Mouse (Mus musculus): ENCODE results near the gene Pirt. TPM values are rescaled to one million over a fixed set of nuclear protein-coding genes. Genes with fewer than 3 reads are reported as not detected.

Gene Pirt
- 0.15 TPM in 2 replicates for polyA plus RNA-seq (2015; fragmentation: Nextera tagmentation; extraction: Ambion mirVana)

DNA sequence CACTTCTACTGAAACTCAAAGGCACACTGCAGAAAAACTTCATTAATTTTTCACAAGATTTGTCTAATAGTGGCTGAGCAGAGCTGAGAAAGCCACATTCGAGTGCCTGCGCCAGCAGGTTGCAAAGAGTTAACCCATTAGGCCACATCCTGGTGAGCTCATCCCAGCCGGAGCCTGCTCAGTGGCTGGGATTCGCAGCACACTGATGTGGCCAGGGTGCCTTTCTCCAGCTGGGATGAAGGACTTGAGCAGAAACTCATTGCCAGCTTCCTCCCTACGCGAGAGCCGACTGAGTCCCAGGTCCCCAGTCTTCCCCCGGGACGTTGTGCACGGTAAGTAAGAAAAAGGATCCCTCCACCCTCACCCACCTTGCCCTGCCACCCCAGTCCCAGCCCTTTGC, at the start of gene Pirt:
TSS of gene Pirt (plus strand) at position 171 of the 400 bp plus-strand sequence.
- ATAC-seq (ENCODE audit: insufficient number of reproducible peaks, low FRiP score, low TSS enrichment, low read depth): no peak
- no peak within 1 kb of the TSS for H3K4me3 ChIP-seq
- no peak within 1 kb of the TSS for H3K9ac ChIP-seq
- H3K27ac ChIP-seq: no peak within 1 kb of the TSS
- peaks cover 4% of the 10 kb centered on the region; the same call in 1 of the 2 replicates for H3K27me3 ChIP-seq
- H3K9me3 ChIP-seq: no peaks in the 10 kb centered on the region
- H3K4me1 ChIP-seq: peaks cover 3% of the 10 kb centered on the region; the same call in 1 of the 2 replicates
- H3K36me3 ChIP-seq: no peaks in the 10 kb centered on the region
- no peak within 1 kb of the TSS for H3K4me2 ChIP-seq
- WGBS: 51% methylated on average over 10 of the region's 10 CpGs

DNA sequence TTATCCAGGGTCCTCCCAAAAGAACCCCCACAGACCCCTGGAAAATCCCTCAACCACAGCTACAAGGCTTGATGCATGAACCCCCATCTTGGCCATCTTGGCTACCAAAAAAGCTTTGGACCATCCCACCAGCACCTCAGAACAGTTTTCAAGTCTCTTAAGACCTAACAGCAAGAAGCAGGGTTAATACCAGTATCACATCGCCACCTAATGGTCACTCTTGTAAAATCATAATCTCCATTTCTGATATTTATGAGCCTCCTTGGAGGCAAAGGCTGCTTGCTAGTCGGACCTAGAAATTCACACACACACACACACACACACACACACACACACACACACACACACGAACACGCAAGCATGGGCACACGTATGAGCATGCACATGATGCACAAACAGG, 40.1 kb upstream of the Pirt start:
- H3K9me3 ChIP-seq: no peaks in the 10 kb centered on the region
- WGBS: 14% methylated on average over 5 of the region's 5 CpGs
- no peaks in the 10 kb centered on the region for H3K27me3 ChIP-seq
- no peaks in the 10 kb centered on the region for H3K4me1 ChIP-seq
- H3K36me3 ChIP-seq: no peaks in the 10 kb centered on the region
- H3K9ac ChIP-seq: no peak overlapping the region
- no peak overlapping the region for H3K4me2 ChIP-seq
- no peak overlapping the region for H3K27ac ChIP-seq
- no peak for ATAC-seq (ENCODE audit: insufficient number of reproducible peaks, low FRiP score, low TSS enrichment, low read depth)
- no peak overlapping the region for H3K4me3 ChIP-seq

DNA sequence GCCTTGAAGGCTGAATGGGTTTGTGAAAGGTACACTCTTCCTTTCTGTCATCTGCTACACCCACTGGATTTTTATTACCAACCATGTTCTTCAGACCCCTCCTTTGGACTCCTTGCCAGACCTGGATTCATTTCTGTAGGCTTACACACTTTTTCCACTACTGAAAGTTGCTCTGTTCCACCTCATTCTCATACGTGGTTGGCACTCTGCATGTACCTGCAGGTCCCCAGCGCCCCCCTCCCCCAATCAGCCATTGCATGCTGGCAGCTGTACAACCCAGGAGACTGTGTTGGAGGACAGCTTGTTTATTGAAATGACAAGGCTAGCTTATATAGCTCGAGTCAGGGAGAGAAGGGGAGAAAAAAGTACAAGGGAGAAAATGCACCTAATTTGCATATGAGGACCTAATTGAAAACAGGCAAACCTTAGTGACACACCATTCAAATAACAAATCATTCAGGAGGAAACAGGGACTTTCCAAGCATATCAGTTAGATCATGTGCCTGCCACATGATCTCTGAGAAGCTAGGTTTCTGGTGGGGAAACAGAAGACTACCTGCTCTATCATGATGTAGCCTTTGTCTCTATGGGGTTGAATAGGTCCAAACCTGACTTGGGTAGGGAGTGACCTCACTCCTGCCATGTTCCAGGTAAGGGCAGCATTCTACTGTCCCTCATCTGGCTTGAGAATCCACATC, 38.9 kb upstream of the Pirt start:
- H3K9ac ChIP-seq: no peak overlapping the region
- no peaks in the 10 kb centered on the region for H3K4me1 ChIP-seq
- ATAC-seq (ENCODE audit: insufficient number of reproducible peaks, low FRiP score, low TSS enrichment, low read depth): no peak
- no peak overlapping the region for H3K4me3 ChIP-seq
- H3K27me3 ChIP-seq: no peaks in the 10 kb centered on the region
- H3K4me2 ChIP-seq: no peak overlapping the region
- H3K36me3 ChIP-seq: no peaks in the 10 kb centered on the region
- H3K27ac ChIP-seq: no peak overlapping the region
- 55% methylated on average over 3 of the region's 3 CpGs for WGBS
- no peaks in the 10 kb centered on the region for H3K9me3 ChIP-seq

DNA sequence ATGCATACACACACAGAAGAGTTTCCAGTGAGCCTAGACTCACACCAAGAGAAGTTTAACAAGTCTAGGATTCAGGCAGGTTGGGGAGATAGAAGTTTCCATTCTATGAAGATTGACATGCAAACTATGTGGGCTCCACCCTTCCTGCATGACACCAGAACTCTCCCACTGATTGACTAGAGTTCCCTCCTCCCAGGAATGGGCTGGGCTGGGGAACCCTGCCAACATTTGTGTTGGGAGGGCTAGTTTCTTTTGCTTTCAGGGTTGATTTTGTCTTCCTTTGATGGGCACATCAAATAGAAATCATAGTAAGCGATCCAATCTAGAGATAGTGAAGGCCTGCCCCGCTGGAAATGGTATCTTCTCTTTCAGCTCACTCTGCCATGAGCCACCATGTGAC, 30.5 kb upstream of the Pirt start:
- no peak overlapping the region for H3K4me3 ChIP-seq
- peaks cover 10% of the 10 kb centered on the region for H3K4me1 ChIP-seq
- ATAC-seq (ENCODE audit: insufficient number of reproducible peaks, low FRiP score, low TSS enrichment, low read depth): no peak
- H3K27ac ChIP-seq: 0 out of 2 replicates have a peak overlapping the region, but pooled peaks have one; percentile 78
- no peaks in the 10 kb centered on the region for H3K36me3 ChIP-seq
- WGBS: 76% methylated on average over 2 of the region's 2 CpGs
- no peak overlapping the region for H3K4me2 ChIP-seq
- no peaks in the 10 kb centered on the region for H3K9me3 ChIP-seq
- H3K9ac ChIP-seq: no peak overlapping the region
- H3K27me3 ChIP-seq: no peaks in the 10 kb centered on the region

DNA sequence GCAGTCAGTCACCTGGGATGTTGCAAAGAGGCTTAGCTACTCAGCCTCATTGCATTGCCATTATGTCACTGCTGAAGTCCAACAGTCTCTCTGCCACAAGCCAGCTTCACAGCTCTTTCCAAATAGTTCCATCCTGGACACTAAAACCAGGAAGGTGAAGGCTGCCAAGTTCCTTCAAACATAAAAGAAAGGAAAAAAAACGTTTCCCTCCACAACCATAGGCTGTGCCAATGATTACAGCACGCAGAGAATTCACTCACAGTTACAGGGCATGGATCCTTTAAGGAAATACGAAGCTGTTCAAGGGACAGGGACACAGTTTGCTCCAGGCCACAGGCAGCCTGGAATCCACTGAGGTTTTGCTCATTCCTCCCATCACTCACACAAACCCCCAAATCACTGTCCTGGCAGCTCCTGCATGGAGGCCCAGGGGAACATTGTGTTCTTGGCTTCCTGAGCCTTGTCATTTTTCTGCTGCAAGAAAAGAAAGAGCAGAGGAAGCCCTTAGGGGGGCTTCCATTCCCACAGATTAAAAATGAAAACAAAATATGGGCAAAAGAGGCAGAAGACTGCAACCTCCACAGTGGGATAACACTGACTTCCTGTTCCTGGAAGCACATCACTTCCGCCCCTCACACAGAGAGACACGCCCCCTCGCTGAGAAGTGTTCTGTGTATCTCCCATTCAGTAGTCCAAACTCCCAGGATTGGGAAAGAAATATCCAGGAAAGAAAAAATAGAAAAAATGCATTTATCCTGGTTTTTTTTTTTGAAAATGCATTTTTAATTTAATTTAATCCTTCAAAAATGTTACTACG, 29.3 kb upstream of the Pirt start:
- H3K4me2 ChIP-seq: no peak overlapping the region
- no peak overlapping the region for H3K9ac ChIP-seq
- H3K4me1 ChIP-seq: peaks cover 10% of the 10 kb centered on the region
- H3K27me3 ChIP-seq: no peaks in the 10 kb centered on the region
- H3K36me3 ChIP-seq: no peaks in the 10 kb centered on the region
- H3K4me3 ChIP-seq: no peak overlapping the region
- WGBS: 60% methylated on average over 7 of the region's 7 CpGs
- H3K9me3 ChIP-seq: no peaks in the 10 kb centered on the region
- 0 out of 2 replicates have a peak, but pooled peaks have one; percentile 55 for ATAC-seq (ENCODE audit: insufficient number of reproducible peaks, low FRiP score, low TSS enrichment, low read depth)
- peak overlapping the region; percentile 78 for H3K27ac ChIP-seq

DNA sequence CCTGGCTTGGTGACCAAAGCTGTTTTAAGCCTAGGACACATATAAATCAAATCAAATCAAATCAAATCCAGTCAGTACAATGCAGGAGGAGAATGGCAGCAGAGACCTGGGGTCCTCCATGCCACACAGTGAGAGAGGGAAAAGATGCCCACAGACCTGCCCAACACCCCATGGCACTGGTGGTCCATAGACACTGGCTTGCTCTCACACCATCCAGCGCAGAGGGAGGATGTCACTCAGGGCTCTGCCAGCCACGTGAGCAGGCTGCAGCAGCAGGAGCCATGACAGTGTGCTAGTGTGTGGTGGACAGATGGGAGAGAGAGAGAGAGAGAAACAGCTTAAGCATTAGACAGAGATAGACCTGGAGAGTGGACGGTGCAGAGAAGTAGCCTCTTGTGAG, 19.2 kb upstream of the Pirt start:
- Histone ChIP-seq H3K36me3 (no peaks in the 10 kb centered on the region), H3K9me3 (no peaks in the 10 kb centered on the region), H3K9ac (no peak overlapping the region), H3K27ac (no peak overlapping the region), H3K27me3 (no peaks in the 10 kb centered on the region), H3K4me2 (no peak overlapping the region), H3K4me3 (no peak overlapping the region), H3K4me1 (no peaks in the 10 kb centered on the region)
- ATAC-seq (ENCODE audit: insufficient number of reproducible peaks, low FRiP score, low TSS enrichment, low read depth): no peak
- 87% methylated on average over 3 of the region's 3 CpGs for WGBS

DNA sequence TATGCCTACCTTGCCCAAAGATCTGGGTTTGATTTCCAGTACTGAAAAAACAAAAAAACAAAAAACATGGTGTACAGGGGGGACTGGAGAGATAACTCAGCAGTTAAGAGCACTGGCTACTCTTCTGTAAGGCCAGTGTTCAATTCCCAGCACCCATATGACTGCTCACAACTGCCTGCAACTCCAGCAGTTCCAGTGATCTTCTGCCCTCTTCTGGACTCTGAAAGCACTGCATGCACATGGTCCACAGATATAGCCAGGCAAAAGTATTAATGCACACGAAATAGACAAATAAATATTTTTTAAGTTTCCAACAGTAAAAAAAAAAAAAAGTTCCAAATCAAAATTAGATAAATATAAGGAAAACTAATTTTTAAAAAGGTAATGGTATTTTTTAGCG, 13.0 kb upstream of the Pirt start:
- Histone ChIP-seq H3K27ac (no peak overlapping the region), H3K9me3 (no peaks in the 10 kb centered on the region), H3K4me1 (no peaks in the 10 kb centered on the region), H3K27me3 (0 out of 2 replicates have a peak, but pooled peaks cover 3% of the 10 kb centered on the region), H3K4me2 (no peak overlapping the region), H3K36me3 (no peaks in the 10 kb centered on the region), H3K4me3 (no peak overlapping the region), H3K9ac (no peak overlapping the region)
- ATAC-seq (ENCODE audit: insufficient number of reproducible peaks, low FRiP score, low TSS enrichment, low read depth): no peak
- WGBS: 88% methylated on average over 2 of the region's 2 CpGs

DNA sequence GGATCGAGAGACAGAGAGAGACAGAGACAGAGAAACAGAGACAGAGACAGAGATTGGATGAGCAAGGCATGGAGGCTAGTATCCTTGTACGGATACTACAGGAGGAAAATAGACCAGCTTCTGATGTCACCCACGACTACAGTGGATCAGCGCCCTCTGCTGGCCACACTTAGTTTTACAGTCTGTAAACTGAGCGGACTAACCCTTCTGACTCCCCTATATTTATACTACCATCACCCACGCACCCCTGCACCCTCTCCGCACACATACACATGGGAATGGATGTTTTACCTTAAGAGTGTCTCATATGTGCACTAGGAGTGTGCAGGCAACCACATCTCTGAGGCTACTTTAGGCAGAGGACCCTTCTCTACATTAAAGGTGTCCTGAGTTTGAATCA, 12.4 kb upstream of the Pirt start:
- Histone ChIP-seq H3K27me3 (0 out of 2 replicates have a peak, but pooled peaks cover 3% of the 10 kb centered on the region), H3K4me2 (no peak overlapping the region), H3K9ac (no peak overlapping the region), H3K36me3 (no peaks in the 10 kb centered on the region), H3K4me1 (no peaks in the 10 kb centered on the region), H3K4me3 (no peak overlapping the region), H3K9me3 (no peaks in the 10 kb centered on the region), H3K27ac (no peak overlapping the region)
- no peak for ATAC-seq (ENCODE audit: insufficient number of reproducible peaks, low FRiP score, low TSS enrichment, low read depth)
- 11% methylated on average over 7 of the region's 7 CpGs for WGBS

DNA sequence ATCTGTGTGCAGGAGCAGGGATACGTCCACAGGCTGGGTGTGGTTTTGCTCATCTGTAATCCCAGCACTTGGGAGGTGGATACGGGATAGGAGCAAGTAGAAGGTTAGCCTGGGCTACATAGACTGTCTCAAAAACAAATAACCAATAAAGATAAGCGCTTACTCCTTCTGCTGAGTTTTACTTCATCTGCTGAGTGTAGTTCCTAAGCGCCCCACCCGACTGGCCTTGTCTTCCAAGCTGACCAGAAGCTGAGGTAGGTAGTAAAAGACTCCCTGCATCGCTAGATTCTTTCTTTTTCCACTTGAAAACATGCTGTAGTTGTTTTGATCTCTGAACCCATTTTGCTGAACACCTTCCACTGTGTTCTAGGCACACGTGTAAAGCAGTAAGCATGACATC, 9.0 kb upstream of the Pirt start:
- Histone ChIP-seq H3K4me1 (peaks cover 4% of the 10 kb centered on the region; the same call in 1 of the 2 replicates), H3K4me2 (no peak overlapping the region), H3K9ac (no peak overlapping the region), H3K27ac (no peak overlapping the region), H3K36me3 (no peaks in the 10 kb centered on the region), H3K4me3 (no peak overlapping the region), H3K9me3 (no peaks in the 10 kb centered on the region), H3K27me3 (peaks cover 9% of the 10 kb centered on the region; the same call in 1 of the 2 replicates)
- 84% methylated on average over 7 of the region's 7 CpGs for WGBS
- ATAC-seq (ENCODE audit: insufficient number of reproducible peaks, low FRiP score, low TSS enrichment, low read depth): no peak

DNA sequence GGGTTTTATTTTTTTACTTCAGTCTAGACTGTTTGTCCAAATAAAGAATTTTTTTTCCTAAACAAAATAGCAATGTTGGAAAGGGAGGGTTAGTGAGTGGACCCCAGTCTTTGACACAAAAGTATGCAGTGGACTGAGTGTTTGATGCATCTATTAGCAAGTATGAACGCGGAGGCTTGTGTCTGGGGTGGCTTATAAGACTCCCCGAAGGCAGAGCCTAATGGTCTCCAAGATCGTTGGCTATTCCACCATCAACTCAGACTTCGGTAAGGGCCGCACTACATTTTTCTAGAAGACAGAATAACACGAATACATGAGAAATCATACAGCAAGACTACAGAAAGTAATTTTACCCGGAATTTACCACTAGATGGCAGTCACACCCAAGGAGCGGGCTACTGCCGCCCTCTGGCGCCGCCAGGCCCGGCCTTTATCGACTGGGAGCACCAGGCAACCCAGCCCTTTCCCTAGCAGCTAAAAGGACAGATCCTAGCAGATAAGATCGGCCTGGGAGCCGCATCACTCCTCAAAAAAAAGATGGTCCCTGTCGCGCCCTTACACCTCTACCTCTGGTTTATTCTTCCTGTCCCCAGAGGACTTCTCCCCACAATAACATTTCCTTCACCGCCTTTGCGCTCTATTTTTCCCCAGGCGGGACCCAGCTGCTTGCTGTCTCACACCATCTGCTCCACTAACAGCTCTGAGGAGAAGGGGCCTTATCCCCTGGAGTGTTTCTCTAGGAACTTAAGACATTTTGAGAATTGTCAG, 6.0 kb upstream of the Pirt start:
- Histone ChIP-seq H3K4me1 (peaks cover 4% of the 10 kb centered on the region; the same call in 1 of the 2 replicates), H3K4me3 (no peak overlapping the region), H3K9ac (no peak overlapping the region), H3K36me3 (no peaks in the 10 kb centered on the region), H3K9me3 (no peaks in the 10 kb centered on the region), H3K4me2 (peak overlapping the region; percentile 30; the same call in 1 of the 2 replicates), H3K27ac (no peak overlapping the region), H3K27me3 (peaks cover 9% of the 10 kb centered on the region; the same call in 1 of the 2 replicates)
- ATAC-seq (ENCODE audit: insufficient number of reproducible peaks, low FRiP score, low TSS enrichment, low read depth): no peak
- 11% methylated on average over 21 of the region's 21 CpGs for WGBS

DNA sequence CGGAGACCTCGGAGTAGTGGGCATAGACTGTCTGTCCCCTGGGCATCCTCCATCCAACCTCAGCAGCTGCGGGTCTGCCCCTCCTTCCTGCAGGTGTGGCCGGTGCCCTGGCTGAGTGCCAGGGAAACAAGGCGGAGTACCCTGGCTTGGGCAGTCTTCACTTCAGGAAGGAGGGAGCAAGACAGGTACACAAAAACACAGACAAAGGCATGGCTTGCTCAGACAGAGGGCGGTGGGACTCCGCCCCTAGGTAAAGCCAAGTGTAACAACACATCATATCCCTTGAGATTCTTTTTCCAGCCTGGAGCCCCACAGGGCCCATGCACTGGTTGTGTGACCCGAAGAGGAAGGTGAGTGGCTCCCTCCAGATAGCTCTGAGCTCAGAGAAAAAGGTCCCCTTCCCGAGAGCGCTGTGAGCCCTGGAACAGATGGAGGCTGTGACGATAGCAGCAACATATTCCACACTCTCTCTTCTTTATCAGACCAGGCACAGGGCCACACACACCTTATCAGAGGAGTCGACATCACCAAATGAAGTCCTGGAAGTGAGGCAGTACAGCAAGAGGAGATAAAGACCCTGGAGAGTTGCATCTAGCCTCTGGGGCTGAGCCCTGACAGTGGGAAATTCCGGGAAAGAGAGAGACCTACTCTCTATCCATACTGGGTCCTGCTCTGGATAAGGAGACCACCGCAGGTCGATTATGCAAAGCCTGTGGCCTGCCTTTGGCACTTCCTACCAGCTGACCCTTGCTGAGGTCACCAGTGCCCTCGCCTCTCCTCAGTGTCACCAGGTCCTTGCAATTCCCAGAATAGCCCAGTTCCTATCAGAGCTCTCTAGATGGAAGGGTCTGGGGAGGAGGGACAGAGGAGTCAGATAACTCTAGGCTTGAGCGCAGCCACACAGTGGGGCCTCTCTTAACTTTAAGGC, 1.0 kb downstream of the Pirt start:
- peaks cover 3% of the 10 kb centered on the region; the same call in 1 of the 2 replicates for H3K4me1 ChIP-seq
- no peak overlapping the region for H3K9ac ChIP-seq
- H3K4me3 ChIP-seq: no peak overlapping the region
- no peaks in the 10 kb centered on the region for H3K36me3 ChIP-seq
- H3K4me2 ChIP-seq: no peak overlapping the region
- H3K27ac ChIP-seq: no peak overlapping the region
- no peak for ATAC-seq (ENCODE audit: insufficient number of reproducible peaks, low FRiP score, low TSS enrichment, low read depth)
- H3K27me3 ChIP-seq: peaks cover 4% of the 10 kb centered on the region; the same call in 1 of the 2 replicates
- WGBS: 56% methylated on average over 17 of the region's 17 CpGs
- no peaks in the 10 kb centered on the region for H3K9me3 ChIP-seq

Data from limb, embryonic 15.5 days (tissue).